16 mouse cellular contexts compared by ENCODE assay signal in the genomic region with DNA sequence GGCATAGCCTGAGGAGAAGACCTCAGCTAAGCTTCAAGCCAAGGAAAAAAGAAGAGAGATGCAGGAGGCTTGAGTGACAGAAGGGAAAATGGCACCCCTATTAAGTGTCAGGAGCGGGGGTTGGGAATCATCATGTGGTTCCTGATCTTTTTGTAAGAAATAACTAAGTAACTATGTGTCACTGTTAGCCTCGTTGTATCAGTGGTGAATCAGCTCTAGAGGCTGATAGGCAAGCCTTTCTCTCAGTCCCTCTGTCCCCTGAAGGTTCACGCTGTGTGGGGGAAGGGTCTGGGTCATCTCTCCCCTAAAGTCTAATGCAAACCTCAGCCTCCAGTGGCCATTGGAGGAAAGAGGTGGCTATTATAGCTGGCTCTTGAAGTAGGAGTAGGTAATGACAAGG.
"Had no signal": no experiment of that assay in that cellular context is flagged by ENCODE, and none has a peak within 500 bp of the region (broad histone marks: within the 10 kb centered on the region; RNA-seq: fewer than 3 reads in every experiment).

No protein-coding gene starts in this region.

- H3K9me3 ChIP-seq: midbrain, embryonic 13.5 days; neural tube, embryonic 12.5 days; stomach, embryonic 15.5 days had no signal

- H3K27me3 ChIP-seq: liver, embryonic 13.5 days; neural tube, embryonic 12.5 days; stomach, embryonic 15.5 days had no signal

- ATAC-seq: midbrain, embryonic 13.5 days had no signal

- H3K4me3 ChIP-seq: layer of hippocampus, adult 2 months; left cerebral cortex, adult 2 months; liver, embryonic 13.5 days; midbrain, embryonic 13.5 days; neural tube, embryonic 12.5 days; stomach, embryonic 15.5 days had no signal

- H3K36me3 ChIP-seq: liver, embryonic 13.5 days; midbrain, embryonic 13.5 days; neural tube, embryonic 12.5 days; stomach, embryonic 15.5 days had no signal

- H3K4me1 ChIP-seq: liver, embryonic 13.5 days; neural tube, embryonic 12.5 days; stomach, embryonic 15.5 days had no signal

- DNase-seq: kidney, postnatal 25 days; layer of hippocampus, adult 9-11 months; liver, embryonic 13.5 days; lung, adult 2 months; lung, postnatal 14 days; lung, postnatal 4 days; retina, postnatal 1 day; right cerebral cortex, postnatal 25 days; spleen, adult 18-20 months; thymus, postnatal 25 days had no signal

- H3K4me2 ChIP-seq: liver, embryonic 13.5 days; midbrain, embryonic 13.5 days; neural tube, embryonic 12.5 days; stomach, embryonic 15.5 days had no signal

- H3K9ac ChIP-seq: liver, embryonic 13.5 days; midbrain, embryonic 13.5 days; neural tube, embryonic 12.5 days; stomach, embryonic 15.5 days had no signal

- H3K27ac ChIP-seq: kidney, postnatal 0 days; layer of hippocampus, adult 2 months; left cerebral cortex, adult 2 months; liver, embryonic 13.5 days; midbrain, embryonic 13.5 days; neural tube, embryonic 12.5 days; stomach, embryonic 15.5 days had no signal
